1 mouse cellular context compared by ENCODE assay signal in genomic region chr9:106478101-106478500, GRCm38 (mm10).
TF ChIP-seq lines count a peak whose summit lies in the region.

No protein-coding gene starts in this region.

TF ChIP-seq in MEL, 35 proteins besides CTCF, POLR2A, EP300 and RAD21 (continued from another document):
- 0 out of 2 replicates have a peak, but pooled peaks have one; percentile 8 for TF ChIP-seq MAZ (IDR thresholded peaks at IDR 0.05; ENCODE audit: low read depth, low read length)
